In genomic region chr9:99870780-99871555, GRCm38 (mm10) we compare ENCODE assay signal across 10 mouse cellular contexts. TPM values are rescaled to one million over a fixed set of nuclear protein-coding genes. Genes with fewer than 3 reads are reported as not detected.
DNase-seq lines count a peak whose midpoint lies in the region; ATAC-seq and TF ChIP-seq lines count a peak whose summit lies in the region.
"Had no signal": no experiment of that assay in that cellular context is flagged by ENCODE, and none has a peak within 500 bp of the region (broad histone marks: within the 10 kb centered on the region; RNA-seq: fewer than 3 reads in every experiment).

No protein-coding gene starts in this region.

- H3K27me3 ChIP-seq in E14TG2a.4 (ENCODE audit: insufficient read depth, low read length), result peaks cover 99% of the 10 kb centered on the region
- H3K27me3 ChIP-seq in forebrain, embryonic 14.5 days (replicated peaks; ENCODE audit: control insufficient read depth, insufficient read depth, low read length), result peaks cover 91% of the 10 kb centered on the region
- H3K27me3 ChIP-seq in midbrain, embryonic 13.5 days, result peaks cover 98% of the 10 kb centered on the region

- ATAC-seq in forebrain, embryonic 14.5 days, result no peak
- ATAC-seq in midbrain, embryonic 13.5 days, result no peak

- peak overlapping the region; percentile 12; the same call in 1 of the 2 replicates for H3K4me2 ChIP-seq in forebrain, embryonic 14.5 days (ENCODE audit: low read length)
- peak overlapping the region; percentile 54 for H3K4me2 ChIP-seq in midbrain, embryonic 13.5 days (replicated peaks)

- no peak overlapping the region for H3K27ac ChIP-seq in forebrain, embryonic 14.5 days (ENCODE audit: low read depth, low read length)
- peak overlapping the region; percentile 83 for H3K27ac ChIP-seq in midbrain, embryonic 13.5 days

- H3K9me3 ChIP-seq in E14TG2a.4 (ENCODE audit: low read length), result 0 out of 2 replicates have a peak, but pooled peaks cover 1% of the 10 kb centered on the region
- H3K9me3 ChIP-seq in forebrain, embryonic 14.5 days (replicated peaks; ENCODE audit: control insufficient read depth, low read length), result no peaks in the 10 kb centered on the region
- H3K9me3 ChIP-seq in midbrain, embryonic 13.5 days, result no peaks in the 10 kb centered on the region

- peak overlapping the region; percentile 67 for H3K4me3 ChIP-seq in E14TG2a.4 (replicated peaks; ENCODE audit: low read length)
- H3K4me3 ChIP-seq in forebrain, embryonic 14.5 days (ENCODE audit: low read depth, low read length), result no peak overlapping the region
- H3K4me3 ChIP-seq in midbrain, embryonic 13.5 days (replicated peaks), result peak overlapping the region; percentile 46

- no peak for TF ChIP-seq CTCF in E14TG2a.4 (conservative IDR thresholded peaks at IDR 0.05; ENCODE audit: low read length)

- under 1% methylated on average over 37 of the region's 37 CpGs for WGBS in forebrain, embryonic 14.5 days
- under 1% methylated on average over 37 of the region's 37 CpGs for WGBS in midbrain, embryonic 13.5 days

- DNase-seq in cerebellum, postnatal 25 days, result peak; percentile 20 to 26
- DNase-seq in cerebellum, postnatal 4 days (ENCODE audit: low spot score in 2 of 2), result no peak
- DNase-seq in forebrain, embryonic 14.5 days (ENCODE audit: low spot score), result peak; percentile 9
- no peak for DNase-seq in thymus, postnatal 10 days (ENCODE audit: low spot score in 2 of 2)
- DNase-seq in right cerebral cortex, adult 18-20 months, result no peak
- DNase-seq in urinary bladder, postnatal 10 days (ENCODE audit: low spot score), result no peak
- DNase-seq: cerebellum, adult 8-10 months; thymus, postnatal 36 days had no signal

- H3K36me3 ChIP-seq in E14TG2a.4 (ENCODE audit: insufficient read depth, low read length), result no peaks in the 10 kb centered on the region
- no peaks in the 10 kb centered on the region for H3K36me3 ChIP-seq in forebrain, embryonic 14.5 days (ENCODE audit: control insufficient read depth, insufficient read depth, low read length)
- no peaks in the 10 kb centered on the region for H3K36me3 ChIP-seq in midbrain, embryonic 13.5 days

- no peak overlapping the region for H3K9ac ChIP-seq in forebrain, embryonic 14.5 days (ENCODE audit: low read length)
- peak overlapping the region; percentile 71 for H3K9ac ChIP-seq in midbrain, embryonic 13.5 days (replicated peaks)

- H3K4me1 ChIP-seq in E14TG2a.4 (replicated peaks; ENCODE audit: low read depth, low read length), result peaks cover 70% of the 10 kb centered on the region
- H3K4me1 ChIP-seq in forebrain, embryonic 14.5 days (ENCODE audit: control insufficient read depth, insufficient read depth, low read length), result peaks cover 13% of the 10 kb centered on the region
- peaks cover 55% of the 10 kb centered on the region for H3K4me1 ChIP-seq in midbrain, embryonic 13.5 days (replicated peaks)

RNA-seq across cellular contexts. Expression of gene Sox14, which starts 5.0 kb away (rescaled TPM):
- polyA plus RNA-seq in forebrain, embryonic 14.5 days (2014; fragmentation: Nextera tagmentation; extraction: Ambion mirVana), result 2.8 and 3.6 TPM in 2 replicates
- 80.3 and 112 TPM in 2 replicates for polyA plus RNA-seq in midbrain, embryonic 13.5 days (2015; fragmentation: Nextera tagmentation; extraction: Ambion mirVana)

Comparison
In these comparisons a context has a peak if more than half of its experiments do, and no peak if none do; other contexts are left out.
1. DNase-seq: peak in cerebellum, postnatal 25 days (2 of 2) and forebrain, embryonic 14.5 days (single experiment); none in cerebellum, postnatal 4 days (0 of 2), thymus, postnatal 10 days (0 of 2), right cerebral cortex, adult 18-20 months (single experiment) and urinary bladder, postnatal 10 days (single experiment).
2. RNA of gene Sox14, which starts 5.0 kb away (polyA plus RNA-seq): 80.3 to 112 TPM in midbrain, embryonic 13.5 days; 2.8 to 3.6 TPM in forebrain, embryonic 14.5 days; every median in the first group is over 10 times any median in the second.